ENCODE assay signal across 22 mouse cellular contexts in the genomic region with DNA sequence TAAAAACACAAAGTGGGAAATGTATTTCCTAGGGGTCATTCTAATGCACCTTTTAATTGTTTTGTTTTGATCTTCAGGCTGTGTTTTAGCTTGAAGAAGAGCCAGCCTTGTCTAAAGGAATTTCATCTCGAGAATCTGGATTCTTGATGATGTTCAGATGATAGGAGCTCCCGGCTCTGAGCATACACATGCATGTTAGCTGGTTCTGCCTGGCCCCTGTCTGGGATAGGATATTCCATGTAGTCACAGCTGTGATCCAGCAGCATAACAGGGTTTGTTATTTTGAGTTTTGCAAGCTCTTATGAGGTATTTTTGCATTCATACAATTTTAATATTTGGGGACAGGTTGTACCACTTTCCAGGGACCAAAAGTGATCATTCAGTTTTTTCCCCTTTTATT. TPM values are rescaled to one million over a fixed set of nuclear protein-coding genes. Genes with fewer than 3 reads are reported as not detected.
A peak's percentile ranks its signal among the peaks of the same experiment; 100 is the strongest.
DNase-seq lines count a peak whose midpoint lies in the region; ATAC-seq lines count a peak whose summit lies in the region.
"Had no signal": no experiment of that assay in that cellular context is flagged by ENCODE, and none has a peak within 500 bp of the region (broad histone marks: within the 10 kb centered on the region; RNA-seq: fewer than 3 reads in every experiment).

No protein-coding gene starts in this region.

- H3K4me1 ChIP-seq in midbrain, embryonic 15.5 days, result peaks cover 9% of the 10 kb centered on the region
- peaks cover 25% of the 10 kb centered on the region for H3K4me1 ChIP-seq in midbrain, embryonic 10.5 days

- H3K4me2 ChIP-seq in midbrain, embryonic 15.5 days, result no peak overlapping the region
- H3K4me2 ChIP-seq: embryonic facial prominence, embryonic 13.5 days; embryonic facial prominence, embryonic 15.5 days; forebrain, embryonic 12.5 days had no signal

- H3K36me3 ChIP-seq in midbrain, embryonic 15.5 days (replicated peaks), result no peaks in the 10 kb centered on the region
- no peaks in the 10 kb centered on the region for H3K36me3 ChIP-seq in midbrain, embryonic 10.5 days
- H3K36me3 ChIP-seq: embryonic facial prominence, embryonic 13.5 days; embryonic facial prominence, embryonic 15.5 days; forebrain, embryonic 10.5 days; forebrain, embryonic 12.5 days had no signal

- DNase-seq in adrenal gland, adult (ENCODE audit: inconsistent age in 2 of 2, low spot score in 1 of 2), result peak; percentile 1 to 38
- DNase-seq in adrenal gland, postnatal 36 days, result no peak
- peak; percentile 82 for DNase-seq in heart, adult 11 months
- no peak for DNase-seq in heart, postnatal 4 days
- no peak for DNase-seq in midbrain, embryonic 10.5 days (ENCODE audit: low spot score)
- DNase-seq: adrenal gland, adult 8-10 months; adrenal gland, postnatal 14 days; B cell, adult 2 months; cerebellum, adult 11 months; cerebellum, adult 18-20 months; cerebellum, adult 8-10 months; cerebellum, adult 9-11 months; cerebellum, postnatal 14 days; cerebellum, postnatal 36 days; embryo, embryonic 11 days had no signal

- 40% methylated on average over 2 of the region's 2 CpGs for WGBS in midbrain, embryonic 15.5 days
- 68% methylated on average over 2 of the region's 2 CpGs for WGBS in midbrain, embryonic 10.5 days

- no peak overlapping the region for H3K27ac ChIP-seq in midbrain, embryonic 15.5 days
- no peak overlapping the region for H3K27ac ChIP-seq in midbrain, embryonic 10.5 days (replicated peaks)
- H3K27ac ChIP-seq: embryonic facial prominence, embryonic 13.5 days; embryonic facial prominence, embryonic 15.5 days; forebrain, embryonic 10.5 days had no signal

- ATAC-seq in midbrain, embryonic 15.5 days (replicated peaks), result peak; percentile 70
- ATAC-seq: CD4-positive, CD25-positive, alpha-beta regulatory T cell, adult 4 months had no signal

- H3K27me3 ChIP-seq in midbrain, embryonic 15.5 days (replicated peaks), result no peaks in the 10 kb centered on the region
- no peaks in the 10 kb centered on the region for H3K27me3 ChIP-seq in midbrain, embryonic 10.5 days (ENCODE audit: low read depth, poor library complexity, severe bottlenecking)
- H3K27me3 ChIP-seq: embryonic facial prominence, embryonic 13.5 days; embryonic facial prominence, embryonic 15.5 days had no signal

- H3K9me3 ChIP-seq in midbrain, embryonic 15.5 days, result no peaks in the 10 kb centered on the region
- H3K9me3 ChIP-seq in midbrain, embryonic 10.5 days (replicated peaks), result no peaks in the 10 kb centered on the region
- H3K9me3 ChIP-seq: embryonic facial prominence, embryonic 13.5 days; embryonic facial prominence, embryonic 15.5 days; forebrain, embryonic 10.5 days; forebrain, embryonic 12.5 days had no signal

- no peak overlapping the region for H3K9ac ChIP-seq in midbrain, embryonic 15.5 days
- H3K9ac ChIP-seq: embryonic facial prominence, embryonic 13.5 days; embryonic facial prominence, embryonic 15.5 days; forebrain, embryonic 12.5 days had no signal

- no peak overlapping the region for H3K4me3 ChIP-seq in midbrain, embryonic 15.5 days
- H3K4me3 ChIP-seq in midbrain, embryonic 10.5 days, result no peak overlapping the region
- H3K4me3 ChIP-seq: embryonic facial prominence, embryonic 13.5 days; embryonic facial prominence, embryonic 15.5 days; erythroblast, embryonic 14.5 days; forebrain, embryonic 10.5 days; forebrain, embryonic 12.5 days had no signal

RNA-seq across cellular contexts. Expression of a gene that starts 19.1 kb away (rescaled TPM):
- total RNA-seq in adrenal gland, postnatal 36 days (2021), result 10 to 100 TPM; 13.0 to 16.5 TPM
- 10 to 100 TPM; 21.1 to 22.4 TPM for total RNA-seq in heart, postnatal 4 days (2021)
- 37.3 and 38.3 TPM in 2 replicates for polyA plus RNA-seq in midbrain, embryonic 15.5 days (2015; fragmentation: Nextera tagmentation; extraction: Ambion mirVana)
- 13.8 and 15.6 TPM in 2 replicates for polyA plus RNA-seq in midbrain, embryonic 10.5 days (2016; fragmentation: Nextera tagmentation; extraction: Ambion mirVana)

Comparison
In these comparisons a context has a peak if more than half of its experiments do, and no peak if none do; other contexts are left out.
1. DNase-seq: peak in adrenal gland, adult (2 of 2) and heart, adult 11 months (single experiment); none in adrenal gland, postnatal 36 days (0 of 2), heart, postnatal 4 days (single experiment) and midbrain, embryonic 10.5 days (single experiment).